Mouse (Mus musculus) adrenal gland (tissue): Measurements from ENCODE around the gene Zfp800.

Experiments used
- intact Hi-C: fragments of 180-260 bp; cut with DNase I; formaldehyde crosslinking; loops from one replicate; pipeline ENCODE4 v1.15.1; 2025

Gene Zfp800

GRCm38 (mm10) chr6:28218386-28218785 is 179.4 kb downstream of the Zfp800 start:
- intact Hi-C loops: no loop called here

- intact Hi-C loops: no loop called here
Measured at GRCm38 (mm10) chr6:28215268-28215954, 182.4 kb downstream of the Zfp800 start.

- intact Hi-C loops: no loop called here
Measured at GRCm38 (mm10) chr6:28214658-28215267, 183.0 kb downstream of the Zfp800 start.

- intact Hi-C loops: no loop called here
Measured at GRCm38 (mm10) chr6:28203454-28203853, 194.4 kb downstream of the Zfp800 start.

GRCm38 (mm10) chr6:28202833-28203232 is 195.0 kb downstream of the Zfp800 start:
- intact Hi-C loops: no loop called here

- intact Hi-C loops: no loop called here
Measured at GRCm38 (mm10) chr6:28193901-28194300, 203.9 kb downstream of the Zfp800 start.

- intact Hi-C loops: no loop called here
Measured at GRCm38 (mm10) chr6:28191935-28192334, 205.9 kb downstream of the Zfp800 start.
